Mouse (Mus musculus): Measurements from ENCODE around the gene Fxyd4.
A peak's percentile ranks its signal among the peaks of the same experiment; 100 is the strongest.

The Fxyd4 gene

DNA sequence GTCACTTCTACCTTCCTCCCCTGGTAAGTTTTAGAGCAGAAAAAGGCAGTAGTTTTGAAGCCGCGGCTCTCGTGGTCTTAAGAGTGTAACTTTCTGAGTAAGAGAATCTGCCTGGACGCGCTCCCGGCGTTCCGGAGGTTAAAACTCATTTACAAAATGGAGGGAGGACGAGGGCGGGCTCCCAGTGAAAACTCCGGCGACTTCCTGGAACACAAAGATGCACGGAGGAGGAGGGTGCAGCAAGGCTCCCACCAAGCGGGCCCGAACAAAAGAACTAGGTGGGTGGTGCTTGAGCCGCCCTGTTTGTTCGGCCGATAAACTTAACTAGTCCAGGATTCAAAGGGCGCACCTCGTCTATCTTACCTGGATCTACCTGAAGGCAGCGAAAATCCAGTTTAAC lies 19.9 kb downstream of the Fxyd4 start:
- DNase-seq (ENCODE audit: low spot score), result peak; percentile 76

DNA sequence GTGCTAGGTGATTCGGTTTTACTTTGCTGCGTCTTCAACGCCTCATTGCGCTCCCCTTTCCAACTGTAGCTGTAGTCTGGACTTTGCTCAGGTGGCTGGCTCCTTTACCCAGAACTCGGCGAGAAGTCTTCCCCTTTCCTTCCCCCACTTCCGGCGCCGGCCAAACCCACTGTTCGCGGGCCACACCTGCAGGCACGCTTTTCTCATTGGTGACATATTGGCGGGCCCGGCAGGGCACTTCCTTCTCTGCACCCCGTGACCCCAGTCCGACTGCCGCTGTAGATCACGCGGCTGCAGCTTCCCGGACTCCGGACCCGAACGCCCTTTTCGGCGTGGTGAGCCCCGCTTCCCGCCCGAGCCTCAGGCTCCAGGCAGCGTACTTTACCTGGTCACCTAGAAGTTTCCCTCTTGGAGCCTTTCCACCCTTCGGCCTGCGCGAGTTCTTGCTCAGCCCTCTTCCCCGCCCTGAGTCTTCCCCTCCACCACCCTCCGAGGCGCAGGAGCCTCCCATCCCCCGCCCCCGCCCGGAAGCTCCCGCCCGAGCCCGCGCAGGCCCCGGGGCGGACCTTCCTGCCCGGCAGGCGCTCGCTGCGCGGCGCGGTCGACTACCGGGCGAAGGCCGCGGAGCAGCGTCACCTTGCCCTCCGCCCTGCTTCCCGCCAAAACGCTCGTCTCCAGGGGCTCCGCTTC lies 20.6 kb downstream of the Fxyd4 start:
- peak; percentile 83 for DNase-seq (ENCODE audit: low spot score)

DNA sequence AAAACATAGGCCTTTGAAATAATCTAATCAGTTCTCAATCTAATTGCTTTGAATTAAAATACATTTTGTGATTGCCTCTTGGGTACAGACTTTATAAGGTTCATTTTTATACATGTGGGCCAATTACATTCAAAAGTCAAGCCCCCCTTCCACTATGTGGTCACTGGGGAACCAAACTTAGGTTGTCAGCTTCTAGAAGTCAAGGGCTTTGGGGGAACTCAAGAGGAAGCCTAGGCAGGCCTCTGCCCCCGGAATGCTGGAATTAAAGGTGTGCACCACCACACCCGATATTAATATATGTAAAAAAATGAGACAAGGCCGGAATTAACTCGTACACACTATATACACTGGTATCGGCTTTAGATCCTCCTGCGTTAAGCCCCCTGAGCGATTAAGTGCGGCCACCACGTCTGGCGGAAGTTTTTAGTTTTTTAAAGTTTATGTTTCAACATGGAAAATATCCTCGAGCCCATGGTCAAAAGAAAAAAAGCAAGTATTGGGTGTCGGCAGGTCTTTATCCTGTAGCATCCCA lies 21.2 kb downstream of the Fxyd4 start:
- no peak for DNase-seq (ENCODE audit: low spot score)

DNA sequence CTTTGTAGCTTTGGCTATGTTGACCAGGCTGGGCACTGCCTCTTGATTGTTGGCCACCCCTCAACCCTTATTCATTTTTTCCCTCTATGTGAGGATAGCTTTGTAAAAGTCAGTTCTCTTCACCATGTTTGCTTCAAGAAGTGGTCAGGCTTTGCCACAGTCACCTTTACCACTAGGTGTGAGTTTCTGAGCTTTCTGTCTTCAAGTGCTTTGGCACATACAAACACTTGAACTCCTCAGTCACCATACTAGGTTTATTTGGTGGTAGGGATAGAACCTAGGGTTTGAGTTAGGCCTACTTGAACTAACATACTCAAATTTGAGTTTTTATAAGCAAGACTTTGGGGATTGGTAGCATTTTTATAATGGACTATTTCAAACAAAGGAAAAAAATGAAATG lies 23.0 kb downstream of the Fxyd4 start:
- no peak for DNase-seq (ENCODE audit: low spot score)

GRCm38 (mm10) chr6:117910120-117910661 lies 27.3 kb downstream of the Fxyd4 start:
- no peak for DNase-seq (ENCODE audit: low spot score)

DNA sequence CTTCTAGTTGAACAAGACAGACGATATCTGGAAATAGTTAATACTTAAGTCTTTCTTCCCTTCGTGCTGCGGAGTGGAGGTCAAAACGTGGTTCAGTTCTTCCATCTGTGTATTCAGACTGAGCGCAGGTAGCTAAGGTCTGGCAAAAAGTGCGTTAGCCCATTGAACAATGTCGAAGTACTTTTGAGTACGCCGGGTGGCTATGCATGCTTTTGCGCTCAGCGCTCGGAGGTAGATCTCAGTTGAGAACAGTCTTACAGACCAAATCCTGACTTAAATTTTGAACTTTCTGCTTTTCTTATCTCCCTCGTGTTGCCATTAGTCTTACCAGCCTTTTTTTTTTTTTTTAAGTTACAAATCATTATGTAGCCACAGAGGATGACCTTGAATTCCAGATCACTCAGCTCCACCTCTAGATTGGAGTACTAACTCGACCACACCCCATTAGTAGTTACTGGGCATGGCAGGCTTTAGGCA lies 29.0 kb downstream of the Fxyd4 start:
- DNase-seq (ENCODE audit: low spot score), result peak; percentile 48

- DNase-seq (ENCODE audit: low spot score), result peak; percentile 71
These were observed 29.5 kb downstream of the Fxyd4 start for GRCm38 (mm10) chr6:117907979-117908355.

- DNase-seq (ENCODE audit: low spot score), result peak; percentile 93
These were observed 30.1 kb downstream of the Fxyd4 start for GRCm38 (mm10) chr6:117907301-117907978.

- DNase-seq (ENCODE audit: low spot score), result peak; percentile 97
These were observed 30.8 kb downstream of the Fxyd4 start for GRCm38 (mm10) chr6:117906590-117907271.

- no peak for DNase-seq (ENCODE audit: low spot score)
These were observed 31.4 kb downstream of the Fxyd4 start for GRCm38 (mm10) chr6:117906015-117906531.

GRCm38 (mm10) chr6:117905260-117905930 lies 32.1 kb downstream of the Fxyd4 start:
- no peak for DNase-seq (ENCODE audit: low spot score)

DNA sequence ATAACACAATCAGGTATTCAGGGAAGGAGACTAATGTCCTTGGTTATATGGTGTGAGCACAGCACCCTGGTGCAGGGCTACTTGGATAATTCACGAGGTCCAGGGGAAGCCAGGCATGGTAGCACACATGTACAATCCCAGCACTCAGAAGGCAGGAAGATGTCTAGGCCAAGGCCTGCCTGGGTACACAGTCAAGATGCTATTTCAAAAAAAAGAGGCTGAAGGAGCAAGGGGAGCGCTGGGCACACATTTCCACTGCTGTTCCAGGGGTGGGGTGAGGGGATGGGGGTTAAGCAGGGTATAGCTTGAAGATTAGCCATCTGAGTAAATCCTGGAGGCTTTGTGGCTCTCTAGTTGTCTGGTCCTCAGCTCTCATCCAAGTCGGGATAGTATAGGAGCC lies 33.7 kb downstream of the Fxyd4 start:
- DNase-seq (ENCODE audit: low spot score), result no peak

DNA sequence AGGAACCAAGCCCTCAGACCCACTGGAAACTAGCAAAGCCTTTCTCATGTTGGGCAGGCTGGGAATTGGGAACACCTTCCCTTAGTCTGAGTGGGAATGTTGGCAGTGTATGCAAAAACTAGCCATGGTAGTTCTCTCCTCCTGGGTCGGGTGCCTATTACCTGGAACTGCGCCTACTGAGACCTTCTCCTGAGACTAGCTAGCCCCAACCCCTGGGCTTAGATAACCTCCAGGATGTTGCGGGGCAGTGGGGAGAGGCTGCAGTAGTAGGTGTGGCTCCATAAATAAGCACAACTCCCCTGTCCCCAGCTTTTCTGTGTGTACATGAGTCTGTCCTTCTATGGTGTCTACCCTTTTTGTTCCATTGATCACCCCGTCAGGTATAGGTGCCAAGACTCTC lies 34.9 kb downstream of the Fxyd4 start:
- DNase-seq (ENCODE audit: low spot score), result no peak

DNA sequence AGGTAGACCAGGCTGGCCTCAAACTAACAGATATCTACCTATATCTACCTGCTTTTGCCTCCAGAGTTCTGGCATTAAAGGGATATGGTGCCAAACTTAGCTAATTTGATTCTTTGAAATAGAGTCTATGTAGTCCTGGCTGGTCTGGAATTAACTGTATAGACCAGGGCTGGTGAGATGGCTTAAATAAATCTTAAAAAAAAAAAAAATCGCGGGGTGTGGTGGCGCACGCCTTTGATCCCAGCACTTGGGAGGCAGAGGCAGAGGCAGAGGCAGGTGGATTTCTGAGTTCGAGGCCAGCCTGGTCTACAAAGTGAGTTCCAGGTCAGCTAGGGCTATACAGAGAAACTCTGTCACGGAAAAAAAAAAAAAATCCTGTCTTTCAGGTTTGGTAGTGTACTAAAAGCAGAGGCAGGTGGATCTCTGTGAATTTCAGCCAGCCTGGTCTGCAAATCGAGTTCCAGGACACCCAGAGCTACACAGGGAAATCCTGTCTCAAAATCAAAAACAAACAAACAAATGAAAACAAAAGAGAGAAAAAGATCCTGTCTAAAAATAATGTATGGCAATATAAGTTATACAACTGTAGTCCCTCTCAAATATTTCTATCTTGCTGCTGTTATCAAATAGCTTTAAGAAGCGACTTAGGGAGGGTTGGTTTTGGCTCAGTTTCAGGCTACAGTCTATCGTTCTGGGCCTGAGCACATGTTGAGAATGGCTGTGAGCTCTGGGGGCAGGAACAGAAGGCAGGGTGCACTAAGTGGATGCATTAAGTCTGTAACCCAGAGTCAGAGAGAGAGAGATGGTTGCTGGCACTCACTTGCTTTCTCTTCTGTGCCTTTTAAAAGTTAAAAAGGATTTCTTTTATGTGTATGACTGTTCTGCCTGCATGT lies 35.7 kb downstream of the Fxyd4 start:
- no peak for DNase-seq (ENCODE audit: low spot score)

GRCm38 (mm10) chr6:117900126-117901080 lies 37.1 kb downstream of the Fxyd4 start, which contains the start of gene Hnrnpf:
TSS of gene Hnrnpf (plus strand) at chr6:117900324.
- DNase-seq (ENCODE audit: low spot score), result no peak

DNA sequence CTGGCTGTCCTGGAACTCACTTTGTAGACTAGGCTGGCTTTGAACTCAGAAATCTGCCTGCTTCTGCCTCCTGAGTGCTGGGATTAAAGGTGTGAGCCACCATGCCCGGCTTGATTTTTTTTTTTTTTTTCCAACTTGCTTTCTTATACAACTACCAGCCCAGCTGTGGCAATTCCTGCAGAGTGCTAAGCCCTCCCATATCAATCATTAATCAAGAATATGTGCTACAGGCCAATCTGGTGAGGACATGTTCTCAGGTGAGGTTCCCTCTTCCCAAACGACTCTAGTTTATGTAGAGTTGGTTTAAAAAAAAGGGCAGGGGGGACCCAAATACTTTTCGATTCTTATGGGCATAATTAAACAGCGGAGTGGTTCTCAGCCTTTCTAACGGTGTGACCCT lies 39.7 kb downstream of the Fxyd4 start:
- no peak for DNase-seq (ENCODE audit: low spot score)

GRCm38 (mm10) chr6:117893435-117893834 lies 44.1 kb downstream of the Fxyd4 start:
- no peak for DNase-seq (ENCODE audit: low spot score)

- no peak for DNase-seq (ENCODE audit: low spot score)
These were observed 45.1 kb downstream of the Fxyd4 start for GRCm38 (mm10) chr6:117892386-117892785.

DNA sequence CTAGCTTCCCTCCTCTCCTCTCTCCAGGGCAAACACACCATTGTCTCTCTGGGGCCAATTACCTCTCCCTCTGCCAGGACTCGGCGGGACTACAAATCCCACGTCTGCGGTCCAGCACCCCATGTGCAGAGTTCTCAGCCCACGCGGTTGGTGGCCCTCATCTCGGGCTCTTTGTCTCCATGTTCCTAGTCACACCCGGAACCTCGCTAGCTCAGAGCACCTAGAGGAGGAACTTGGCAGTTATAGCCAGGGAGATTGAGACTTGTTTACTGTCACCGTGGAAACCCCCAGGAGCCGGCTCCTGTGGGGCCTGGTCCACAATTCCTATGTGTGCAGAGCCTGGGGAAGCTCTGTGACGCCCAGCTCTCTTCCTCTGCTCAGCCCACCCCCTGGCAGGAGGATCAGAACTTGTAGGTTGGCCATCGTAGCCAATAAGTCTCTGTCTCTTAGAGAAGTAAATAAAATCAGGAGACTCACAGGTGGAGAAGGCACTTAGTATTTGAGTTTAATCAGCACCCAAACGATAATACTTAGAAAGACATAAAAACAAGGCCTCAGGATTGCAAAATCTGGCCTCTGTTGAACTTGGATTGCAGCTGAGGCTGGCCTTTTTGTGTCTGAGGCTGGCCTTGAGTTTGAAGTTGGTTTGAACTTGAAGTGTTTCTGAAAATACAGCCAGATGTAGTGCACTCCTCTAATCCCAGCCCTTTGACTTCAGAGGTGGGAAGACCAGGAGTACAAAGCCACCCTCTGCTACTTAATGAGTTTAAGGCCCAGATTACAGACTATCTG lies 45.9 kb downstream of the Fxyd4 start:
- no peak for DNase-seq (ENCODE audit: low spot score)
